Mouse (Mus musculus): ENCODE results near the gene Nudt15. TPM values are rescaled to one million over a fixed set of nuclear protein-coding genes. Genes with fewer than 3 reads are reported as not detected.
"Not testable (repeated sequence)": the region's sequence is repeated elsewhere in the genome, so short reads cannot be mapped to it uniquely, and the experiment has no call there.

Gene Nudt15
- 6.6 and 7.4 TPM in 2 replicates for polyA plus RNA-seq (2016; fragmentation: Nextera tagmentation; extraction: Ambion mirVana)

GRCm38 (mm10) chr14:73548051-73548450 lies at the start of gene Nudt15:
Nudt15 (minus strand) TSS chr14:73548242.
- no peak within 1 kb of the TSS for H3K4me3 ChIP-seq
- WGBS: 86% methylated on average over 3 of the region's 3 CpGs

GRCm38 (mm10) chr14:73592166-73592565 lies 44.1 kb upstream of the Nudt15 start:
- Histone ChIP-seq H3K4me1 (no peaks in the 10 kb centered on the region), H3K4me2 (replicated peaks) (no peak overlapping the region), H3K4me3 (no peak overlapping the region), H3K9me3 (no peaks in the 10 kb centered on the region), H3K27ac (no peak overlapping the region), H3K9ac (no peak overlapping the region), H3K27me3 (no peaks in the 10 kb centered on the region), H3K36me3 (peaks cover 31% of the 10 kb centered on the region)
- no peak for ATAC-seq (ENCODE audit: insufficient number of reproducible peaks, insufficient read depth, low FRiP score, low TSS enrichment)
- WGBS: 85% methylated on average over 1 of the region's 1 CpGs

More at GRCm38 (mm10) chr14:73548051-73548450, at the start of gene Nudt15:
- Histone ChIP-seq H3K27ac (no peak within 1 kb of the TSS), H3K27me3 (no peaks in the 10 kb centered on the region), H3K9me3 (no peaks in the 10 kb centered on the region), H3K36me3 (no peaks in the 10 kb centered on the region), H3K4me1 (no peaks in the 10 kb centered on the region), H3K9ac (no peak within 1 kb of the TSS), H3K4me2 (replicated peaks) (no peak within 1 kb of the TSS)
- ATAC-seq (ENCODE audit: insufficient number of reproducible peaks, insufficient read depth, low FRiP score, low TSS enrichment): no peak

GRCm38 (mm10) chr14:73588080-73588479 lies 40.0 kb upstream of the Nudt15 start:
- Histone ChIP-seq H3K4me3 (no peak overlapping the region), H3K27ac (no peak overlapping the region), H3K27me3 (no peaks in the 10 kb centered on the region), H3K4me2 (replicated peaks) (no peak overlapping the region), H3K4me1 (no peaks in the 10 kb centered on the region), H3K36me3 (peaks cover 18% of the 10 kb centered on the region), H3K9me3 (no peaks in the 10 kb centered on the region; the same call in 1 of the 2 replicates), H3K9ac (no peak overlapping the region)
- 88% methylated on average over 1 of the region's 1 CpGs for WGBS
- no peak for ATAC-seq (ENCODE audit: insufficient number of reproducible peaks, insufficient read depth, low FRiP score, low TSS enrichment)

GRCm38 (mm10) chr14:73576336-73576735 lies 28.3 kb upstream of the Nudt15 start:
- Histone ChIP-seq H3K9ac (no peak overlapping the region), H3K27ac (no peak overlapping the region), H3K4me3 (no peak overlapping the region), H3K36me3 (peaks cover 15% of the 10 kb centered on the region; the same call in 1 of the 2 replicates), H3K9me3 (no peaks in the 10 kb centered on the region), H3K27me3 (no peaks in the 10 kb centered on the region), H3K4me2 (replicated peaks) (no peak overlapping the region), H3K4me1 (no peaks in the 10 kb centered on the region)
- ATAC-seq (ENCODE audit: insufficient number of reproducible peaks, insufficient read depth, low FRiP score, low TSS enrichment): no peak

GRCm38 (mm10) chr14:73574053-73574452 lies 26.0 kb upstream of the Nudt15 start:
- no peaks in the 10 kb centered on the region for H3K27me3 ChIP-seq
- no peak overlapping the region for H3K27ac ChIP-seq
- no peak overlapping the region for H3K9ac ChIP-seq
- 91% methylated on average over 5 of the region's 5 CpGs for WGBS
- H3K9me3 ChIP-seq: no peaks in the 10 kb centered on the region
- H3K4me1 ChIP-seq: no peaks in the 10 kb centered on the region
- H3K36me3 ChIP-seq: peaks cover 20% of the 10 kb centered on the region; the same call in 1 of the 2 replicates
- H3K4me2 ChIP-seq (replicated peaks): no peak overlapping the region
- H3K4me3 ChIP-seq: no peak overlapping the region
- ATAC-seq (ENCODE audit: insufficient number of reproducible peaks, insufficient read depth, low FRiP score, low TSS enrichment): no peak

GRCm38 (mm10) chr14:73571143-73571542 lies 23.1 kb upstream of the Nudt15 start:
- Histone ChIP-seq H3K4me1 (no peaks in the 10 kb centered on the region), H3K27ac (no peak overlapping the region), H3K27me3 (no peaks in the 10 kb centered on the region), H3K36me3 (peaks cover 12% of the 10 kb centered on the region; the same call in 1 of the 2 replicates), H3K4me2 (replicated peaks) (no peak overlapping the region), H3K9ac (no peak overlapping the region), H3K9me3 (no peaks in the 10 kb centered on the region), H3K4me3 (no peak overlapping the region)
- ATAC-seq (ENCODE audit: insufficient number of reproducible peaks, insufficient read depth, low FRiP score, low TSS enrichment): no peak
- 85% methylated on average over 4 of the region's 4 CpGs for WGBS

GRCm38 (mm10) chr14:73569831-73570230 lies 21.8 kb upstream of the Nudt15 start:
- not testable (repeated sequence) for H3K9me3 ChIP-seq; H3K36me3 ChIP-seq; H3K4me3 ChIP-seq; H3K9ac ChIP-seq; H3K4me1 ChIP-seq; H3K27ac ChIP-seq; H3K27me3 ChIP-seq; ATAC-seq (ENCODE audit: insufficient number of reproducible peaks, insufficient read depth, low FRiP score, low TSS enrichment); H3K4me2 ChIP-seq (replicated peaks)
- 90% methylated on average over 4 of the region's 4 CpGs for WGBS

- ATAC-seq (ENCODE audit: insufficient number of reproducible peaks, insufficient read depth, low FRiP score, low TSS enrichment): peak; percentile 72
- Histone ChIP-seq H3K9ac (peak overlapping the region; percentile 87), H3K4me1 (peaks cover 6% of the 10 kb centered on the region), H3K4me3 (peak overlapping the region; percentile 85), H3K27ac (peak overlapping the region; percentile 70), H3K36me3 (peaks cover 6% of the 10 kb centered on the region; the same call in 1 of the 2 replicates), H3K4me2 (replicated peaks) (peak overlapping the region; percentile 79), H3K9me3 (no peaks in the 10 kb centered on the region), H3K27me3 (no peaks in the 10 kb centered on the region)
- under 1% methylated on average over 10 of the region's 10 CpGs for WGBS
Observed at GRCm38 (mm10) chr14:73553122-73553696, 5.2 kb upstream of the Nudt15 start.

- peaks cover 6% of the 10 kb centered on the region for H3K4me1 ChIP-seq
- peak overlapping the region; percentile 79 for H3K4me2 ChIP-seq (replicated peaks)
- WGBS: 3% methylated on average over 56 of the region's 61 CpGs
- H3K27me3 ChIP-seq: no peaks in the 10 kb centered on the region
- peak overlapping the region; percentile 87 for H3K9ac ChIP-seq
- ATAC-seq (ENCODE audit: insufficient number of reproducible peaks, insufficient read depth, low FRiP score, low TSS enrichment): peak; percentile 92
- peaks cover 6% of the 10 kb centered on the region; the same call in 1 of the 2 replicates for H3K36me3 ChIP-seq
- peak overlapping the region; percentile 70 for H3K27ac ChIP-seq
- no peaks in the 10 kb centered on the region for H3K9me3 ChIP-seq
- H3K4me3 ChIP-seq: peak overlapping the region; percentile 85
Observed at GRCm38 (mm10) chr14:73552341-73553121, 4.5 kb upstream of the Nudt15 start.

- H3K9ac ChIP-seq: no peak overlapping the region
- H3K9me3 ChIP-seq: no peaks in the 10 kb centered on the region
- 80% methylated on average over 6 of the region's 6 CpGs for WGBS
- H3K4me1 ChIP-seq: peaks cover 6% of the 10 kb centered on the region
- ATAC-seq (ENCODE audit: insufficient number of reproducible peaks, insufficient read depth, low FRiP score, low TSS enrichment): no peak
- H3K4me3 ChIP-seq: no peak overlapping the region
- peaks cover 4% of the 10 kb centered on the region; the same call in 1 of the 2 replicates for H3K36me3 ChIP-seq
- no peak overlapping the region for H3K27ac ChIP-seq
- no peaks in the 10 kb centered on the region for H3K27me3 ChIP-seq
- H3K4me2 ChIP-seq (replicated peaks): no peak overlapping the region
Observed at GRCm38 (mm10) chr14:73551164-73551563, 3.1 kb upstream of the Nudt15 start.

- no peaks in the 10 kb centered on the region for H3K27me3 ChIP-seq
- H3K4me3 ChIP-seq: no peak overlapping the region
- H3K36me3 ChIP-seq: no peaks in the 10 kb centered on the region; the same call in 1 of the 2 replicates
- no peaks in the 10 kb centered on the region for H3K9me3 ChIP-seq
- no peak overlapping the region for H3K9ac ChIP-seq
- 48% methylated on average over 8 of the region's 8 CpGs for WGBS
- no peak overlapping the region for H3K27ac ChIP-seq
- H3K4me1 ChIP-seq: peaks cover 6% of the 10 kb centered on the region
- H3K4me2 ChIP-seq (replicated peaks): no peak overlapping the region
- ATAC-seq (ENCODE audit: insufficient number of reproducible peaks, insufficient read depth, low FRiP score, low TSS enrichment): no peak
Observed at GRCm38 (mm10) chr14:73550732-73551131, 2.7 kb upstream of the Nudt15 start.

- Histone ChIP-seq H3K27me3 (no peaks in the 10 kb centered on the region), H3K4me1 (peaks cover 6% of the 10 kb centered on the region), H3K4me2 (replicated peaks) (no peak overlapping the region), H3K9ac (no peak overlapping the region), H3K36me3 (no peaks in the 10 kb centered on the region), H3K27ac (no peak overlapping the region), H3K4me3 (no peak overlapping the region), H3K9me3 (no peaks in the 10 kb centered on the region)
- no peak for ATAC-seq (ENCODE audit: insufficient number of reproducible peaks, insufficient read depth, low FRiP score, low TSS enrichment)
- WGBS: 54% methylated on average over 3 of the region's 3 CpGs
Observed at GRCm38 (mm10) chr14:73550291-73550690, 2.2 kb upstream of the Nudt15 start.

Measured in embryonic facial prominence, embryonic 12.5 days (tissue).